Mouse (Mus musculus): Measurements from ENCODE around the gene Lgi2. TPM values are rescaled to one million over a fixed set of nuclear protein-coding genes. Genes with fewer than 3 reads are reported as not detected.

The Lgi2 gene
- polyA plus RNA-seq, 1 experiment from 2014 or later: 1.8 TPM

DNA sequence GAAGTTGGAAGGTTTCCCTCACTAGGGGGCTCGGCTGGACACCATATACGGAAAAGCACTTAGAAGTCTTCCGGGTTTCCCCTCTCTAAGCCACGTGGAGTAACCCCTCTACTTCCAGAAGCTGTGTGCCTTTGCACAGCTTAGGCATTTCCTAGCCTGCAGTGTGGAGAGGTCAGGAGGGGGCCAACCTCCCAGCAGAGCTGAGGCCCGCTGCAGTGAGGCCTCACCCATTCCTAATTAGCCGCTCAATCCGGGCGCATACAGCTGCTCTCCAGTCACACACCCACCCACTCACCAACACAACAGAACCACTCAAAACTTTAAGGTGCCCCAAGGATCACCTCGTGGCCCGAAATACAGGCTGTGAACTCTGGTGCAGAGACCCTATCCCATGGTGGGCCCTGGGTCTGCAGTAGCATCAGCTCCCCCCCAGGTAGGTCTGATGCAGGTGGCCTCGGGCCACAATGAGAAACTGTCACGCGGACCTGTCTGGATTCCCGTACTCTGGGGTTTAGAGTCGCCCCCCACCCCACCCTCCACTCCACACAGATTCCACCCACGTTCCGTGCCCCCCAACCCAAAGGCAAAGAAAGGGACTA is 949 bp downstream of the Lgi2 start:
- no peak overlapping the region for H3K27ac ChIP-seq (ENCODE audit: low read depth, low read length)
- H3K4me3 ChIP-seq (ENCODE audit: low read depth, low read length): peak overlapping the region; percentile 57
- no peak overlapping the region; the same call in 1 of the 2 replicates for H3K9ac ChIP-seq (ENCODE audit: low read depth, low read length)
- peaks cover 17% of the 10 kb centered on the region; the same call in 1 of the 2 replicates for H3K27me3 ChIP-seq (replicated peaks; ENCODE audit: control insufficient read depth, insufficient read depth, low read length)
- no peaks in the 10 kb centered on the region for H3K9me3 ChIP-seq (ENCODE audit: control insufficient read depth)
- no peak for TF ChIP-seq CTCF (IDR thresholded peaks at IDR 0.05; ENCODE audit: low read depth)
- ATAC-seq: 0 out of 2 replicates have a peak, but pooled peaks have one; percentile 8
- no peaks in the 10 kb centered on the region for H3K36me3 ChIP-seq (ENCODE audit: control insufficient read depth, insufficient read depth)
- H3K4me2 ChIP-seq (replicated peaks; ENCODE audit: low read depth): peak overlapping the region; percentile 93
- no peaks in the 10 kb centered on the region for H3K4me1 ChIP-seq (replicated peaks; ENCODE audit: control insufficient read depth, insufficient read depth, low read length)
- 6% methylated on average over 17 of the region's 17 CpGs for WGBS

DNA sequence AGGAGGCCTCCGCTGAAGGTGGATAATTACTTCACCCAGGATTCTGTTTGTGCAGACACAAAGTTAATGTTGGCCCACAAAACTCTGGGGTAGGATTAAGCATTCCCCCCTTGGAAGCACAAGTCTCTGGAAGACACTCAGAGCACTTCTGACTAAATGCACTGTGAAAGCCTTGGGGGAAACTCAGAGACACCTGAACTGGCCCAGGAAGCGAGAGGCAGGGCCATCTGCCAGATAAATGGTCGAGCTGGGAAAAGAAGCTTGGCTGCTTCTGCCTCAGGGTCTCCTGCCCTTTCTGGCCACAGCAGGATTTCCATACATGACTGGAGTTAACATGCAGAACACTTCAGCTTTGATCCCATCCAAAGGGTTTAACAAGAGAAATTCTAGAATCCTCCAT is 1.9 kb downstream of the Lgi2 start:
- Histone ChIP-seq H3K4me1 (replicated peaks; ENCODE audit: control insufficient read depth, insufficient read depth, low read length) (no peaks in the 10 kb centered on the region), H3K9me3 (ENCODE audit: control insufficient read depth) (no peaks in the 10 kb centered on the region), H3K27me3 (replicated peaks; ENCODE audit: control insufficient read depth, insufficient read depth, low read length) (peaks cover 17% of the 10 kb centered on the region; the same call in 1 of the 2 replicates), H3K27ac (ENCODE audit: low read depth, low read length) (no peak overlapping the region), H3K4me2 (replicated peaks; ENCODE audit: low read depth) (no peak overlapping the region), H3K9ac (ENCODE audit: low read depth, low read length) (no peak overlapping the region), H3K36me3 (ENCODE audit: control insufficient read depth, insufficient read depth) (no peaks in the 10 kb centered on the region), H3K4me3 (ENCODE audit: low read depth, low read length) (no peak overlapping the region)
- no peak for ATAC-seq
- WGBS: 64% methylated on average over 3 of the region's 3 CpGs
- no peak for TF ChIP-seq CTCF (IDR thresholded peaks at IDR 0.05; ENCODE audit: low read depth)

DNA sequence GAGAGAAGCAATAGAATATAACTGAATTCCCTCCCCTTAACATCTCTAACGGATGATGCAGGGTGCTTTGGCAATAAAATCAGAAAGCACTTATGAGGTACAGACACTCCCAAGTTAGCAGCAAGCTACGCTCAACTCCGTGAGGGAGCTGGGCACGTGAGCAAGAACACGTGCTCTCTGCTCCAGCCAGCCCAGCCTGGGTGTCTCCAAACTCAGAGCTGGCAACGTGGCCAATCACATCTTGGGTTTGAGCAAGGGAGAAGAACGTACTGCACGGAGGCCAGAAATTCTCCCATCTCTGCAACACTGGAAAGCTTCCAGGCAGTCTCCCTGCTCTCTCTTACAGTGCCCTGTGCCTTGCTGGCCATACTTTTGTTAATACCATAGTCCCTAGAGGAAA is 6.0 kb downstream of the Lgi2 start:
- ATAC-seq: no peak
- Histone ChIP-seq H3K36me3 (ENCODE audit: control insufficient read depth, insufficient read depth) (no peaks in the 10 kb centered on the region), H3K27ac (ENCODE audit: low read depth, low read length) (no peak overlapping the region), H3K27me3 (replicated peaks; ENCODE audit: control insufficient read depth, insufficient read depth, low read length) (peaks cover 5% of the 10 kb centered on the region; the same call in 1 of the 2 replicates), H3K4me1 (replicated peaks; ENCODE audit: control insufficient read depth, insufficient read depth, low read length) (no peaks in the 10 kb centered on the region), H3K9me3 (ENCODE audit: control insufficient read depth) (no peaks in the 10 kb centered on the region), H3K4me3 (ENCODE audit: low read depth, low read length) (no peak overlapping the region), H3K9ac (ENCODE audit: low read depth, low read length) (no peak overlapping the region), H3K4me2 (replicated peaks; ENCODE audit: low read depth) (no peak overlapping the region)
- 72% methylated on average over 8 of the region's 8 CpGs for WGBS
- TF ChIP-seq CTCF (IDR thresholded peaks at IDR 0.05; ENCODE audit: low read depth): no peak

DNA sequence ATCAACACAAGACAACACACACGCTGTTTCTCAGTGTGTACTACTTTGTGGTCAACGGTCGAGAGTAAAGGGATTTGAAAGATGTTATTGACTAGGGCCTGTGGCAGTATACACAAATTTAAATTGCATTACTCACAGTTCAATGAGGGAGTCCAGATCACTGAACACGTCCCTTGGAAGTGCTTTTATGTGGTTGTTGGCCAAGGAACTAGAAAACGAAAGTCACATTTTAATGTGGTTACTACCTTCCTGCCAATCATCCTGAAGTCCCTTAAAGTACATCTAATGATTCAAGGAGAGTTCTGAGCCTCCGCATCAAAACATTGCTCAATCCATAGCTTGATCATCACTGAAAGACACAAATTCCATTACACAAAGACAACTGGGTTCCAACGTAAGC is 10.7 kb downstream of the Lgi2 start:
- no peaks in the 10 kb centered on the region for H3K27me3 ChIP-seq (replicated peaks; ENCODE audit: control insufficient read depth, insufficient read depth, low read length)

DNA sequence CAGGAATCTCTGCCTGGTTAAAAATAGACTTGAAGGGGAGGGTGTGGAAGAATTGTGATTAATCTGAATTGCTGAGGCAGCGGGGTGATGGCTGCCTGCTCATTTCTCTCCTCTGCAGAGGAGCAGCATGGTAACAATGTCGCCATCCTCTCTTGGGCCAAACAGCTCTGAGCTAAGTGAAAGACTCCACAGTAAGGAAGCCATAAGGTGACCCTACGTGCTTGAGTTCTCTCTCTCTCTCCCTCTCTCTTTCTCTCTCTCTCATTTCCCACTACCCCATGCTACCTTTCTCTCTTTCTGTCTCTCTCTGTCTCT is 15.0 kb downstream of the Lgi2 start:
- H3K4me1 ChIP-seq (replicated peaks; ENCODE audit: control insufficient read depth, insufficient read depth, low read length): no peaks in the 10 kb centered on the region
- 78% methylated on average over 3 of the region's 3 CpGs for WGBS
- TF ChIP-seq CTCF (IDR thresholded peaks at IDR 0.05; ENCODE audit: low read depth): no peak

More for the DNA sequence above, 10.7 kb downstream of the Lgi2 start:
- no peak for ATAC-seq
- H3K4me3 ChIP-seq (ENCODE audit: low read depth, low read length): no peak overlapping the region
- no peak overlapping the region for H3K4me2 ChIP-seq (replicated peaks; ENCODE audit: low read depth)
- no peak overlapping the region for H3K9ac ChIP-seq (ENCODE audit: low read depth, low read length)
- H3K27ac ChIP-seq (ENCODE audit: low read depth, low read length): no peak overlapping the region
- WGBS: 80% methylated on average over 7 of the region's 7 CpGs
- TF ChIP-seq CTCF (IDR thresholded peaks at IDR 0.05; ENCODE audit: low read depth): no peak
- H3K4me1 ChIP-seq (replicated peaks; ENCODE audit: control insufficient read depth, insufficient read depth, low read length): no peaks in the 10 kb centered on the region
- no peaks in the 10 kb centered on the region for H3K9me3 ChIP-seq (ENCODE audit: control insufficient read depth)
- H3K36me3 ChIP-seq (ENCODE audit: control insufficient read depth, insufficient read depth): no peaks in the 10 kb centered on the region

DNA sequence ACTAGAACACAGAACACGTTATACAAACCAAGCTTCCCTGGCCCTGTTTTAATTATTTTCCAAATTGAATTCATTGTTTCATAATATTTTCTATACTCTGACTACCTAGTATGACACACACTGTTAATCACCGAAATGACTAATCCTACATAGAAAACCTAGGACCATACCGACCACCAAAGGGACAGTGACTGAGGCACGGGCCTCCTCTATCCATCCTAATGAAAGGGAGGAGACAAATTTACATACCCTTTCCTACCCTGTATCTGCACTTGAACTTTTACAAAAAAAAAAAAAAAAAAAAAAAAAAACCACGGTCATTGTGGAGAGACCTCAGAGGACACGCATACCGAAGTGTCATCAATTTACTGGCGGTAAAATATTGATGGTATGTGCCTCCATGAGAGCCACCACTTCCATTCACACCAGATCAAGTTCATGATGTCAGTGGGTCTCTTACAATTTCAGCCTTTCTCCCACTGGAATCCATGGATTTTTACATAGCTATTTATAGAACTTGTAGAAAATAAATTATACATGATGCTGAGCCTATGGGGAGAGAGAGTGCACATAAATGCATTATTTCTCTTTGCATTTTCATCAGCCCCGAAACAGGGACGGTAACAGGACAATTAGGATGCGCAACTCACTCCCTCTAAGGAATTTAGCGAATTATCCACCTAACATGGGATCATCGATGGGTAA is 15.5 kb downstream of the Lgi2 start:
- ATAC-seq: no peak
- Histone ChIP-seq H3K27ac (ENCODE audit: low read depth, low read length) (no peak overlapping the region), H3K9me3 (ENCODE audit: control insufficient read depth) (no peaks in the 10 kb centered on the region), H3K4me3 (ENCODE audit: low read depth, low read length) (no peak overlapping the region), H3K36me3 (ENCODE audit: control insufficient read depth, insufficient read depth) (no peaks in the 10 kb centered on the region), H3K27me3 (replicated peaks; ENCODE audit: control insufficient read depth, insufficient read depth, low read length) (no peaks in the 10 kb centered on the region), H3K9ac (ENCODE audit: low read depth, low read length) (no peak overlapping the region), H3K4me1 (replicated peaks; ENCODE audit: control insufficient read depth, insufficient read depth, low read length) (no peaks in the 10 kb centered on the region), H3K4me2 (replicated peaks; ENCODE audit: low read depth) (no peak overlapping the region)
- no peak for TF ChIP-seq CTCF (IDR thresholded peaks at IDR 0.05; ENCODE audit: low read depth)
- WGBS: 84% methylated on average over 13 of the region's 13 CpGs

More for the DNA sequence above, 15.0 kb downstream of the Lgi2 start:
- H3K9me3 ChIP-seq (ENCODE audit: control insufficient read depth): no peaks in the 10 kb centered on the region
- no peak for ATAC-seq
- no peaks in the 10 kb centered on the region for H3K27me3 ChIP-seq (replicated peaks; ENCODE audit: control insufficient read depth, insufficient read depth, low read length)
- no peak overlapping the region for H3K27ac ChIP-seq (ENCODE audit: low read depth, low read length)
- no peak overlapping the region for H3K4me3 ChIP-seq (ENCODE audit: low read depth, low read length)
- no peak overlapping the region for H3K4me2 ChIP-seq (replicated peaks; ENCODE audit: low read depth)
- no peak overlapping the region for H3K9ac ChIP-seq (ENCODE audit: low read depth, low read length)
- no peaks in the 10 kb centered on the region for H3K36me3 ChIP-seq (ENCODE audit: control insufficient read depth, insufficient read depth)
